Mouse (Mus musculus) layer of hippocampus, postnatal 36 days (tissue): Measurements from ENCODE around the gene Lamb1. TPM values are rescaled to one million over a fixed set of nuclear protein-coding genes. Genes with fewer than 3 reads are reported as not detected.

ENCODE experiments used
- DNase-seq, 2 experiments: peaks; one replicate each; pipeline ENCODE4 v3.0.0; 2022
- total RNA-seq, 2 experiments: library from RNA; stranded (reverse); gene quantifications; 2 replicates each; pipeline ENCODE4 v1.2.3; 2021

Lamb1 gene
- total RNA-seq, 2 experiments from 2014 or later = 38.5 to 42.1 TPM

GRCm38 (mm10) chr12:31254978-31255377 lies 10.1 kb upstream of the Lamb1 start:
- DNase-seq = no peak

GRCm38 (mm10) chr12:31256121-31256903 lies 8.7 kb upstream of the Lamb1 start:
- DNase-seq = no peak

GRCm38 (mm10) chr12:31261882-31262281 lies 3.2 kb upstream of the Lamb1 start:
- DNase-seq = no peak

- DNase-seq = no peak
These were observed 1.1 kb upstream of the Lamb1 start for GRCm38 (mm10) chr12:31263921-31264320.

- peak; percentile 53 to 55 for DNase-seq
These were observed 843 bp downstream of the Lamb1 start for GRCm38 (mm10) chr12:31265722-31266431.

GRCm38 (mm10) chr12:31266686-31267085 lies 1.7 kb downstream of the Lamb1 start:
- DNase-seq = peak in 1 of 2 experiments; percentile 10

GRCm38 (mm10) chr12:31267363-31267762 lies 2.3 kb downstream of the Lamb1 start:
- no peak for DNase-seq

- no peak for DNase-seq
These were observed 3.3 kb downstream of the Lamb1 start for GRCm38 (mm10) chr12:31268315-31268714.

GRCm38 (mm10) chr12:31269020-31269597 lies 4.1 kb downstream of the Lamb1 start:
- no peak for DNase-seq

GRCm38 (mm10) chr12:31270361-31270760 lies 5.3 kb downstream of the Lamb1 start:
- DNase-seq = no peak

- no peak for DNase-seq
These were observed 5.7 kb downstream of the Lamb1 start for GRCm38 (mm10) chr12:31270776-31271175.

- DNase-seq = no peak
These were observed 6.5 kb downstream of the Lamb1 start for GRCm38 (mm10) chr12:31271361-31272011.

- DNase-seq = no peak
These were observed 7.1 kb downstream of the Lamb1 start for GRCm38 (mm10) chr12:31272012-31272735.

- no peak for DNase-seq
These were observed 7.8 kb downstream of the Lamb1 start for GRCm38 (mm10) chr12:31272846-31273245.

GRCm38 (mm10) chr12:31273646-31274045 lies 8.6 kb downstream of the Lamb1 start:
- no peak for DNase-seq

GRCm38 (mm10) chr12:31275411-31275810 lies 10.4 kb downstream of the Lamb1 start:
- no peak for DNase-seq

- no peak for DNase-seq
These were observed 13.2 kb downstream of the Lamb1 start for GRCm38 (mm10) chr12:31278270-31278669.

GRCm38 (mm10) chr12:31280318-31280717 lies 15.3 kb downstream of the Lamb1 start:
- no peak for DNase-seq

- DNase-seq = no peak
These were observed 16.1 kb downstream of the Lamb1 start for GRCm38 (mm10) chr12:31281100-31281591.

- DNase-seq = no peak
These were observed 17.2 kb downstream of the Lamb1 start for GRCm38 (mm10) chr12:31282241-31282640.

GRCm38 (mm10) chr12:31283131-31283530 lies 18.1 kb downstream of the Lamb1 start:
- no peak for DNase-seq

- DNase-seq = no peak
These were observed 18.6 kb downstream of the Lamb1 start for GRCm38 (mm10) chr12:31283617-31284136.
